Mouse (Mus musculus) MEL (cell line): ENCODE results near the gene Pml. TPM values are rescaled to one million over a fixed set of nuclear protein-coding genes. Genes with fewer than 3 reads are reported as not detected.

Experiments used
- DNase-seq: peaks from one replicate; pipeline ENCODE4 v3.0.0; 2011; ENCODE audit warnings: low read depth, low spot score
- H3K27ac ChIP-seq: 2 replicates; pipeline ENCODE4 v1.5.1; 2012; ENCODE audit warnings: low read depth, mild to moderate bottlenecking, control low read depth, low read length, moderate library complexity; ENCODE audit not compliant: control insufficient read depth
- H3K27me3 ChIP-seq, 2 experiments: fragments of 150-350 bp in 1 of 2; sonication (generic) in 1 of 2; 2 replicates each; pipeline ENCODE4 v1.6.1; 2012; ENCODE audit warnings: low read length in 2 of 2, mild to moderate bottlenecking in 2 of 2, improper control_type of control experiment in 1 of 2, moderate library complexity in 1 of 2; ENCODE audit not compliant: insufficient read depth in 2 of 2, control insufficient read depth in 1 of 2
- H3K36me3 ChIP-seq, 2 experiments: 2 replicates each; pipeline ENCODE4 v1.6.1; 2012 to 2014; ENCODE audit warnings: low read length in 2 of 2, improper control_type of control experiment in 1 of 2, inconsistent platforms in 1 of 2, mild to moderate bottlenecking in 1 of 2; ENCODE audit not compliant: insufficient read depth in 2 of 2, control insufficient read depth in 1 of 2
- H3K4me1 ChIP-seq, 2 experiments: fragments of 150-350 bp in 1 of 2; sonication (generic) in 1 of 2; 2 replicates each; pipeline ENCODE4 v1.6.1; 2012; ENCODE audit warnings: low read length in 2 of 2, improper control_type of control experiment in 1 of 2, mild to moderate bottlenecking in 1 of 2; ENCODE audit not compliant: insufficient read depth in 2 of 2, control insufficient read depth in 1 of 2
- H3K4me3 ChIP-seq, 2 experiments: fragments of 150-350 bp in 1 of 2; sonication (generic) in 1 of 2; 2 replicates each; pipeline ENCODE4 v1.5.1; 2012; ENCODE audit warnings: low read depth in 2 of 2, low read length in 2 of 2, mild to moderate bottlenecking in 2 of 2, moderate library complexity in 2 of 2, control low read depth in 1 of 2, improper control_type of control experiment in 1 of 2; ENCODE audit not compliant: control insufficient read depth in 1 of 2, insufficient read depth in 1 of 2
- H3K79me2 ChIP-seq: 2 replicates; pipeline ENCODE4 v1.6.1; 2012; ENCODE audit warnings: mild to moderate bottlenecking, low read length, moderate library complexity; ENCODE audit not compliant: control insufficient read depth, poor library complexity, insufficient read depth
- H3K9ac ChIP-seq: 2 replicates; pipeline ENCODE4 v1.6.1; 2012; ENCODE audit warnings: low read depth, mild to moderate bottlenecking, control low read depth, low read length, moderate library complexity; ENCODE audit not compliant: control insufficient read depth, poor library complexity, severe bottlenecking
- H3K9me3 ChIP-seq: fragments of 150-350 bp; sonication (generic); replicated peaks from 2 replicates; pipeline ENCODE4 v1.6.1; 2012; ENCODE audit warnings: mild to moderate bottlenecking, low read length, improper control_type of control experiment, moderate library complexity; ENCODE audit not compliant: insufficient read depth
- BHLHE40 ChIP-seq: IDR thresholded peaks from 2 replicates; pipeline ENCODE4 v1.6.1; 2012; ENCODE audit warnings: low read depth, mild to moderate bottlenecking, inconsistent platforms, low read length, improper control_type of control experiment, borderline replicate concordance
- E2F4 ChIP-seq: IDR thresholded peaks from 2 replicates; pipeline ENCODE4 v1.6.1; 2011; ENCODE audit warnings: low read depth, low read length, improper control_type of control experiment, borderline replicate concordance
- EP300 ChIP-seq, 2 experiments: IDR thresholded peaks; 2 replicates each; pipeline ENCODE4 v1.6.1; 2011; ENCODE audit warnings: improper control_type of control experiment in 2 of 2, low read length in 2 of 2, low read depth in 1 of 2, mild to moderate bottlenecking in 1 of 2
- GABPA ChIP-seq: IDR thresholded peaks from 2 replicates; pipeline ENCODE4 v1.6.1; 2012; ENCODE audit warnings: low read depth, mild to moderate bottlenecking, inconsistent platforms, low read length, improper control_type of control experiment, moderate library complexity
- HCFC1 ChIP-seq: IDR thresholded peaks from 2 replicates; pipeline ENCODE4 v1.6.1; 2012; ENCODE audit warnings: low read depth, mild to moderate bottlenecking, inconsistent platforms, low read length, improper control_type of control experiment, moderate library complexity
- JUND ChIP-seq: IDR thresholded peaks from 2 replicates; pipeline ENCODE4 v1.6.1; 2011; ENCODE audit warnings: low read depth, mild to moderate bottlenecking, improper control_type of control experiment, low read length
- KAT2A ChIP-seq: conservative IDR thresholded peaks from 2 replicates; pipeline ENCODE4 v1.6.1; 2012; ENCODE audit warnings: low read depth, low read length, improper control_type of control experiment, inconsistent platforms
- MAFK ChIP-seq: IDR thresholded peaks from 2 replicates; pipeline ENCODE4 v1.6.1; 2011; ENCODE audit warnings: low read depth, mild to moderate bottlenecking, low read length, improper control_type of control experiment, borderline replicate concordance
- MAZ ChIP-seq: IDR thresholded peaks from 2 replicates; pipeline ENCODE4 v1.6.1; 2012; ENCODE audit warnings: low read depth, mild to moderate bottlenecking, inconsistent platforms, low read length, improper control_type of control experiment
- MXI1 ChIP-seq: IDR thresholded peaks from 2 replicates; pipeline ENCODE4 v1.6.1; 2011; ENCODE audit warnings: mild to moderate bottlenecking, low read depth, low read length, improper control_type of control experiment
- MYB ChIP-seq: IDR thresholded peaks from 2 replicates; pipeline ENCODE4 v1.6.1; 2011; ENCODE audit warnings: mild to moderate bottlenecking, low read depth, low read length, improper control_type of control experiment
- MYC ChIP-seq: IDR thresholded peaks from 2 replicates; pipeline ENCODE4 v1.6.1; 2011; ENCODE audit warnings: low read depth, mild to moderate bottlenecking, low read length, improper control_type of control experiment, moderate library complexity
- POLR2AphosphoS5 ChIP-seq: IDR thresholded peaks from 2 replicates; pipeline ENCODE4 v1.6.1; 2012; ENCODE audit warnings: low read depth, borderline replicate concordance, mild to moderate bottlenecking, inconsistent platforms, low read length, moderate library complexity, mixed read lengths
- RAD21 ChIP-seq: IDR thresholded peaks from 2 replicates; pipeline ENCODE4 v1.6.1; 2011; ENCODE audit warnings: mild to moderate bottlenecking, low read depth, low read length, improper control_type of control experiment
- SIN3A ChIP-seq: IDR thresholded peaks from 2 replicates; pipeline ENCODE4 v1.6.1; 2012; ENCODE audit warnings: low read length, improper control_type of control experiment, inconsistent platforms
- SMC3 ChIP-seq: IDR thresholded peaks from 2 replicates; pipeline ENCODE4 v1.6.1; 2011; ENCODE audit warnings: low read depth, low read length, improper control_type of control experiment
- TBP ChIP-seq: IDR thresholded peaks from 2 replicates; pipeline ENCODE4 v1.8.0; 2011; ENCODE audit warnings: low read depth, low read length, improper control_type of control experiment
- UBTF ChIP-seq: IDR thresholded peaks from 2 replicates; pipeline ENCODE4 v1.6.1; 2012; ENCODE audit warnings: low read depth, mild to moderate bottlenecking, inconsistent platforms, low read length, improper control_type of control experiment, moderate library complexity, borderline replicate concordance; ENCODE audit not compliant: insufficient read depth
- USF1 ChIP-seq: IDR thresholded peaks from 2 replicates; pipeline ENCODE4 v1.6.1; 2014; ENCODE audit warnings: low read depth, mild to moderate bottlenecking, inconsistent platforms, low read length, improper control_type of control experiment, moderate library complexity
- ZC3H11A ChIP-seq: IDR thresholded peaks from 2 replicates; pipeline ENCODE4 v1.6.1; 2012; ENCODE audit warnings: low read depth, mild to moderate bottlenecking, inconsistent platforms, low read length, improper control_type of control experiment
- ZKSCAN1 ChIP-seq: IDR thresholded peaks from 2 replicates; pipeline ENCODE4 v1.6.1; 2012; ENCODE audit warnings: low read depth, mild to moderate bottlenecking, inconsistent platforms, low read length, improper control_type of control experiment, moderate library complexity
- ZMIZ1 ChIP-seq: IDR thresholded peaks from 2 replicates; pipeline ENCODE4 v1.6.1; 2012; ENCODE audit warnings: low read depth, mild to moderate bottlenecking, inconsistent platforms, low read length, improper control_type of control experiment, moderate library complexity
- polyA plus RNA-seq, 2 experiments: library from polyadenylated mRNA; stranded (reverse) in 1 of 2; unstranded in 1 of 2; fragments of >175 nt in 1 of 2; fragments of >200 nt in 1 of 2; gene quantifications; 2 replicates each; pipeline versions ENCODE4 v1.2.1 to v1.2.4; 2012; ENCODE audit warnings: low replicate concordance in 2 of 2, low read depth in 1 of 2; ENCODE audit not compliant: insufficient read length in 2 of 2, insufficient read depth in 1 of 2, missing spikeins in 1 of 2
- total RNA-seq: library from RNA; depleted of rRNA; stranded (reverse); fragments of 300-350 nt; gene quantifications from 2 replicates; pipeline ENCODE4 v1.2.3, GENCODE M21; 2012

The Pml gene
- total and polyA plus RNA-seq, 3 experiments = 25.2 to 56.6 TPM; not detected in 1

DNA sequence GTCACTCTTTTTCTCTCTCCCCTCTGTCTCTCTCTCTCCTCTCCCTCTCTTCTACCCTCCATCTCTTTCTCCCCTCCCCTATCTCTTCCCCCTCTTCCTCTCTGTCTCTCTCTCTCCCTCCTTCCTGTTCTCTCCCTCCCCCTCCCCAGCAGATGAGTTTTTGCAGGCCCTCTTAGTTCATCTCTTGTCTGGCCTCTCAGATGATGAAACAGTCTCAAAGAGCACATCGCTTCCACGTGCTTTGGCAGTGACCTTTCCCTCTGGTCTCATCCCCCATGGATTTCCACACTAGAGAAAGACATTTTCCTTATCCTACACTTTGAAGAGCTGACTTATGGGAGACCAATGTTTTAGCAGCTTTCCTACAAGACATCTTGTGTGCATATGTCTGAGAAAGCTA lies 76.7 kb downstream of the Pml start:
- Histone ChIP-seq H3K36me3 (no peaks in the 10 kb centered on the region), H3K4me1 (no peaks in the 10 kb centered on the region), H3K4me3 (no peak overlapping the region), H3K9ac (no peak overlapping the region)
- no peak for DNase-seq
- TF ChIP-seq HCFC1 (no peak), ZMIZ1 (no peak), UBTF (no peak), TBP (no peak), MYB (no peak), E2F4 (no peak), EP300 (IDR thresholded peaks at IDR 0.05; ENCODE audit: low read depth in 1 of 2, low read length in 2 of 2) (no peak), SMC3 (no peak), SIN3A (no peak), GABPA (no peak), MXI1 (no peak), MAZ (no peak), RAD21 (no peak)
- TF ChIP-seq, all 39 proteins: peak for 0
- Histone ChIP-seq H3K9me3 (no peaks in the 10 kb centered on the region), H3K27me3 (peaks cover 25 to 27% of the 10 kb centered on the region in 2 experiments), H3K27ac (no peak overlapping the region), H3K79me2 (no peaks in the 10 kb centered on the region)

DNA sequence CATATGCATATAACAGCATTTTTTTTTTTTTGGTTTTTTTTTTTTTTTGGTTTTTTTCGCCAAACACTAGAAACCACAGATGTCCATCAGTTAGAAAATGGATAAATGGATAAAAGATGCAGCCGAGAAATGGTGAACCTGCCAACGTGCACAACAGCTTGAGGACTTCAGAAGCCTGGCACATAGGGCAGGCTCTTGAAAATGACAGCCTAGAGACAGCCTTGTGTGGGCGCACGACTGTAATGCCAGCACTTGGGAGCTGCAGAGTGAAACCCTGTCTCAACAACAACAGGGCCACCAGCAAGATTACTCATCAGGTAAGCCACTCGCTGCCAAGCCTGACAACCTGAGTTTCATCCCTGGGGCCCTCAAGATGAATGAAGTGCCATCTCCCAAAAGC lies 80.2 kb downstream of the Pml start:
- H3K27me3 ChIP-seq = peaks cover 24 to 32% of the 10 kb centered on the region in 2 experiments
- no peaks in the 10 kb centered on the region for H3K79me2 ChIP-seq
- H3K4me1 ChIP-seq = no peaks in the 10 kb centered on the region
- H3K36me3 ChIP-seq = no peaks in the 10 kb centered on the region
- H3K9me3 ChIP-seq = no peaks in the 10 kb centered on the region
- TF ChIP-seq SMC3 = no peak
- TF ChIP-seq ZMIZ1 = no peak
- no peak for TF ChIP-seq ZC3H11A
- no peak for TF ChIP-seq BHLHE40
- no peak for TF ChIP-seq ZKSCAN1
- no peak for TF ChIP-seq JUND
- no peak for TF ChIP-seq KAT2A
- TF ChIP-seq MAFK = no peak
- no peak for TF ChIP-seq USF1
- no peak for TF ChIP-seq MYC
- TF ChIP-seq POLR2AphosphoS5 = no peak
- H3K27ac ChIP-seq = no peak overlapping the region
- DNase-seq = no peak
- no peak overlapping the region for H3K4me3 ChIP-seq
- H3K9ac ChIP-seq = no peak overlapping the region
